Mouse (Mus musculus) left cerebral cortex, adult 18-20 months (tissue): ENCODE results near the gene Rab42. TPM values are rescaled to one million over a fixed set of nuclear protein-coding genes. Genes with fewer than 3 reads are reported as not detected.

ENCODE experiments used
- DNase-seq, 2 experiments: peaks; one replicate each; pipeline ENCODE4 v3.0.0; 2021 to 2022; ENCODE audit warnings: low spot score in 2 of 2, mixed read lengths in 1 of 2
- total RNA-seq, 2 experiments: library from RNA; stranded (reverse); gene quantifications; 2 replicates each; pipeline ENCODE4 v1.2.3; 2021

The Rab42 gene
- total RNA-seq, 2 experiments from 2014 or later, result 1.9 to 2.7 TPM

DNA sequence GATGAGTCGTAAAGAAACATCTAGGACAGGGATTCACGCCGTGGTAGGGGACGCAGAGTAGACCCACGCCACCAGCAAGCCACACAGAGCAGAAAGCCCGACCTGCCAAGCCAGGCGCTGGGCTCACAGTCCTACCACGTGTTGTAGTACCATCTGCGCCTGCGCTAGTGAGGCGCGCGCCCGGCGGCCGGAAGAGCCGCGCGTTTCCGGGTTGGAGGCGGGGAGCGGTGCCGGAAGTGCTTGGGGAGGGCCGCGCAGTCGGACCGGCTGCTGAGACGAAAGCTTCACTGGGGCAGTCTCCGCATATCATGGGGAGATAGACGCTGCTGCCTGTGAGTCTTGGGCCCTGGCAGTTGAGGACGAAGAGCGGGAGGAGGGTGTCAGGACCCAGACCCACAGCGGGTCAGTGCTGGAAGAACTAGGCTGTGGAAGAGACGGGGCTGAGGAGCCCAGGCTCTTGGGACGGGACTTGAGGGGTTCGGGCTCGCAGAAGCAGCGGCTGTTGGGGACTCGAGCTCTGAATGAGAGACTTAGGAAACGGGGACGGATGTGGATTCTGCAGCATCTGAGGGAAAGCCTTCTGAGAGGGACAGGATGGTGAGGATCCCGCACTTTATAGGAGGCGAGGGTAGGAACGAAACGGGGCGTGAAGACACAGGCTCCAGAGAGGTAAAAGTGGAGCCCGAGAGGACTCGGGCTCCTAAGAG is 28.9 kb downstream of the Rab42 start, which contains the start of gene Taf12:
Gene Taf12 (plus strand): TSS at position 220 of the 707 bp plus-strand sequence.
- peak; percentile 88 to 93 for DNase-seq

DNA sequence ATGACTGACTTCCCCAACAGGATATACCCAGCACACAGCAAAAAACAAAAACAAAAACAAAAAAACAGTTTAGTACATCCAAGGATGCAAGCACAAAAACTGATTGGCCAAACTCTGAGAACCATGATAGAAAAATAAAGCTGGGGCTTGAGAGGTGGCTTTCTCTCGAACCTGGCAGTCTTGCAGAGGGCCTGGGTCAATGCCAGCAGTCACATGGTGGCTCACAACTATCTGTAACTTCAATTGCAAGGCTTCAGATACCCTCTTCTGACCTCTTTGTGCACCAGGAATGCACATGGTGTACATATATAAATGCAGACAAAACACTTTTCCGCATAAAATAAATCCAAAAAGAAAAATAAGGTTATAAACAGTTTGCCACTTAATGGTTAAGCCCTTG is 30.0 kb downstream of the Rab42 start:
- no peak for DNase-seq

DNA sequence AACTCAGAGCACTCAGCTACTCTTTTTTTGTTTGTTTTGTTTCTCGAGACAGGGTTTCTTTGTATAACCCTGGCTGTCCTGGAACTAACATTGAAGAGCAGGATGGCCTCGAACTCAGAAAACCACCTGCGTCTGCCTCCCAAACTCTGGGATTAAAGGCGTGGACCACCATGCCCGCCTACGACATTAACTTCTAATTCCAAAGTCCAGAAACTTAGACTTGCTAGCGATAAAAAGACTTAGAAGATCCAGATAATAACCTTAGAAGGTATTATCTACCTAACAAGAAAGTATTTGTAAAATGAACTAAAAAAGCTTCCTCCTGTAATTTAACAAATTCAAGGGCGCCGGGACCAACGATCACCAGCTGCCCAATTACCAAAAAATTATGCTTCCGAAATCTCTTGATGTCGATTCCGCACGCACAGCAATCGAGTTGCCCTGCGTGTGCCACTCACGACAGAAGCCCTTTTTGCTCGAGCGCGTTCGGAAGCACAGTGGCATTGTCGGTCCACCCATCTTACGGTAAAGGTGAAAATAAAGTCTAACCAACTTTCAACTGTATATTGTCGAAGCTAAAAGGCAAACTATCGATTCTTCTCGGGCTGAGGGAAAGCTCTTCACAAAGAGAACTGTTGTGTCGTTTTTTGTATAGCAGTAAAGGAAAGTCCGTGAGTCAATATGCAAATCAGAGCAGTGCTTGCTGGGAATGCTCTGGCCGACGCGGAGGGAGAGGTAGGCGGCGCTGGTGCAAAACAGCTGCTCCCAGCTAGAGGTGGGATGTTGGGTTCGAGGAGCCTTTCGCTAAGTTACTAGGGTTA is 33.2 kb downstream of the Rab42 start:
- DNase-seq, result peak; percentile 79 to 86

DNA sequence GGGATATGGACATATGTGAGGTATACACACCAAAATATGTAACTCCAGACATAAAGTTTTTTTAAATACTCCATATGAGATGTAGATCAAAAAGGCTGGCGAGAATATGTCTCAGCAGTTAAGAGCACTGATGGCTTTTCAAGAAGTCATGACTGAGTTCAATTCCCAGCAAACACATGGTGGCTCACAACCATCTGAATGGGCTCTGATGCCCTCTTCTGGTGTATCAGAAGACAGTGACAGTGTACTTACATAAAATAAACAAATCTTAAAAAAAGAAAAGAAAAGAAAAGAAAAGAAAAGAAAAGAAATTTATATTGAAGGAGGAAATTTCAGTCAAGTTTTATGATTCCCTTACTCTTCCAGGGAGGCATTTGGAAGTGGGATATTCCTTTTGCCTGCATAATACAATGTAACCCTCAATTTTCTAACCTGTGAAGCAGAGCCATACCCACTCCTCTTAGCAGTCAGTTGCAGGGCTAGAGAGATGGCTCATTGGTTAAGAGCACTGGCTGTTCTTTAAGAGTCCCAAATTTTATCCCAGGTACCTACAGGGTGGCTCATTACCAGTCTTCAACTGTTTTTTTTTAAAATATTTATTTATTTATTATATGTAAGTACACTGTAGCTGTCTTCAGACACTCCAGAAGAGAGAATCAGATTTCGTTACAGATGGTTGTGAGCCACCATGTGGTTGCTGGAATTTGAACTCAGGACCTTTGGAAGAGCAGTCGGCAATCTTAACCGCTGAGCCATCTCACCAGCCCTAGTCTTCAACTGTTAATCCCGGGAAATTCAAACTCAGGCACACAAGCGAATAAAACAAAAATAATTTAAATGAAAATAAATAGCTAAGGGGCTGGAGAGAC is 34.1 kb downstream of the Rab42 start:
- no peak for DNase-seq

DNA sequence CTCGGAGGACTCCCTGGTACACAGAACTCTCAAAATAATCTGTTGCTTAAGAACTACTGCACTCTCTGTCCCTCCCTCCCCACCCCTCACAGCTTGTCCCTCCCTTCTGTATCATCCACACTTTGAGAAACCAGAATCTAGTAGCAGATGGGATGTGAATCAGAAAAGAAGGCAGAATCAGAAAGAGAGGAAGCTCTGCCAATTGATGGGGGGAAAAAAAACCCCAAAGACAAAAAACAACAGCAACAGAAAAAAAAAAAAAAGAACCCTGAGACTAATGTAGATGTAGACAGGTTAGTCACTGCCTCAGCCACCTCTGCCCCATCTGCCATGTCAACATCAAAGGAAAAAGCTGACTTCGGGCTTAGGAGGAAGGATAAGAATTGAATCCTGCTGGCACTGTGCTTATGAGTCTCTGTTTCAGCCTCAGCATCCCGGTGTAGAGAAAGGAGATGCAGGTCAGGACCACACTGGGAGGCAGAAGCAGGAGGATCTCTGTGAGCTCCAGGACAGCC is 36.3 kb downstream of the Rab42 start:
- peak in 1 of 2 experiments; percentile 15 for DNase-seq

DNA sequence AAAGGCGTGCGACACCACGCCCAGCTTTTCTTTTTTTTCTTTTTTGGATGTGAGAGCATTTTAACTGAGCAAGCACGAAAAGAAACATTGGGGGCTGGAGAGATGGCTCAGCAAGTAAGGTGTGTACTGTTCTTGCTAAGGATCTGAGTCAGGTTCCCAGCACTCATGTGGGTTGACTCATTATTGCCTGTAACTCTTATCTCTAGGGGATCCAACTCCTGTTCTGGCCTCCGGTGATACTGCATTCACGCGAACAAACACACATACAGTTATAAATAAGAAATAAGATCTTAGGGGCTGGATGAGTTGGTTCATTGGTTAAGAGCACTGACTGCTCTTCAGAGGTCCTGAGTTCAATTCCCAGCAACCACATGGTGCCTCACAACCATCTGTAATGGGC is 39.9 kb downstream of the Rab42 start:
- no peak for DNase-seq

DNA sequence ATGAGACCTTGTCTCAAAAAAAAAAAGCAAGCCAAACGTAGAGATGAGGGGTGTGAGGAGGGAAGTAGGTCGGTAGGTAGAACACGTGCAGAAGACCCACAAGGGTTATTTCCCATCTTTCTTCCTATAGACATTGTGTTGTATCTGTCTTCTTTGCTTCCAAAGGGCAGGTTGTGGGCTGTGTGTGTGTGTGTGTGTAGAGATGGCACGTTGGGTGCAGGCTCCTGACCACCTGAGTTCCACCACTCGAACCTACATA is 40.9 kb downstream of the Rab42 start:
- no peak for DNase-seq

DNA sequence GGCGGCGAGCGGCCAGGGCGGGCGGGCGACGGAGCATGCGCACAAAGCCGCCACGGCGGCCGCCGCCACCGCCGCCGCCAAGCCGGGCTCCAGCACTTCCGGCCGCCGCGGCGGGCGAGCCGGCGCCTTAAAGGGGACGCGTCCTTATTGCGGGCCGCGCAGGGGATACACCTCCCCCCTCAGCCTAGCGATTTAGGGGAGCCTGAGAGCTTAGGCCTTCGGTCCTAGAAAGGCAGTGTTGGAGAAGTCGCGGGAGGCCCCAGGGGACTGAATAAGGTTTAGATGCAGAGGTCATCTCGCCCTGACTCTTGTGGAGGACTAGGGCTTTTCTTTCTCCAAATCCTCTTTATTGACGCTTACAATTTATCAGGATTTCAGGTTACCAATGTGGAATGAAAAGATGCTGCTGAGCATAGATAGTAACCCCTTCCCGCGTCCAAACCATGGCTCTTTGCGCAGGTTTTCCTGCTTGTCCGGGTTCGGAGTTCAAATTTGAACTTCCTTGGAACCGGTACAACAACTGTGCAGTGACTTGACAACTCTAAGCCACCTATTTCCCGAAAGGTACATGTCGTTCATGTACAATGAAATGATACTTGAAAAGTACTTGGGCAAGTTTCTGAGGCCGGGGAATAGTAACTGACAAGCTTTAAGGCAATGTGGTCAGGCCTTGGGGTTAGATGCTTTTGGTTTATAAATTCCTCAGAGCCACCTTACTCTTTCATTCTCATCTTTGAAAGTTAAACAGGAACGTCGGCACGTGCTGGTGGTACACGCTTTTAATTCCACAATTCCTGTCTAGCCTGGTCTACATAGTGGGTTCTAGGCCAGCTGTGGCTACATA is 41.4 kb downstream of the Rab42 start, which contains the start of gene Gmeb1:
Gene Gmeb1 (minus strand): TSS at position 89 of the 844 bp plus-strand sequence.
- peak; percentile 76 to 79 for DNase-seq

DNA sequence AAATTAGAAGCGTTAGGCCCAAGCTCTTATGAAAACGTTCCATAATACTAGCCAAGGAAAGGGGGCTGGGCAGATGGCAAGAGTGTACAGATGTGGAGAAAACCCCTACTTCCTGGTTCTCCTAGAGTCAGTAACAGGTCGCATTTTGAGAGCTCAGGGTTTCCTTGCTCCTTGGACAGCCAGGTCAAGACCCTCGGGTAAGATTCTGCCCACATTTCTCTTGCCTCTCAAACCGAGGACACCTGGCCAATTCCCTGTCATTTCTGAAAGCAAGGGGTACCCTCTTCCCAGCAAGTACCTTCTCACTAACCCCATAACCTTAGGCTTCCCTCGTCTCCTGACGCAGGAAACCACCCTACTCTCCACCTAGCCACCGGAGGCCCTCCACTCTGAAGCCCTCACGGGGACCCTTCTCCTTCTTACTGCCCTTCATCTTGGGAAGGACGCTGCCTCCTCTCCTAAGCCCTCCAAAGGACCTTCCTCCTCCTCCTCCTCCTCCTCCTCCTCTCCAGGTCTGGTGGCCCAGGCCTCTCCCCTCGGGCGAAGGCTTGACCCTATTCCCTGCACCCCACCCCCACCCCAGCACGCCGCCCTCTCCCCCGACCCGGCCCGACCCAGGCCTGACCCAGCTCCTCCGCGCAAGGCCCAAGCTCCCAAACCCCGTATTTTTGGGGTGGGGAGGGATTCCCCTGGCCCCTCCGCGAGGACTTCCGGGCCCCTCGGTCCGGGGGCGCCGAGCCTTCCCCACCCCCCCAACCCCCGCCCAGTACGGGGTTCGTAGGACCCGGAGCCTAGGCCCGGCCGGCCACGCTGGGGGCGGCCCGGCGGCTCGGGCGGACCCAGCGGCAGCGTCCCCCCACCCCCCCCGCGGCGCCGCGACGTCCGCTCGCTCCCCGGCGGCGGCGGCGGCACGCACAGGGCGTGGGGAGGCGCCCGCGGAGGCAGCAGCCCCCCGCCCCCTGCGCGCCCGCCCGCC is 42.5 kb downstream of the Rab42 start:
- DNase-seq, result peak; percentile 14 to 38

DNA sequence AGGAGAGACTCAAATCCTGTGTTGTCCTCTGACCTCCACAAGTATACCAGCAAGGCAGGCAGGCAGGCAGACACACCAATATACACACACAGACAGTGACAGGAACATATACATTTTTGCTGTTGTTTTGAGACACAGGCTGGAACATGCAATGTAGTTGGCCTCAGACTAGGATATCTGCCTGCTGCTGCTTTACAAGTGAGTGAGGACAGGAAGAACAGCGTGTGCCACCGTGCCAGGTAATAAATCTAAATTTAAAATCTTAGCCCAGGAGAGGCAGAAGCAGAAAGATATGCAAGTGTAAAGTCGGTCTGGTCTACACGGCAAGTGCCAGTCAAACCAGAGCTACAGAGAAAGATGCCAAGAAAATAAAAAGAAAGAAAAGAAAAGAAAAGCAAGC is 43.9 kb downstream of the Rab42 start:
- no peak for DNase-seq

DNA sequence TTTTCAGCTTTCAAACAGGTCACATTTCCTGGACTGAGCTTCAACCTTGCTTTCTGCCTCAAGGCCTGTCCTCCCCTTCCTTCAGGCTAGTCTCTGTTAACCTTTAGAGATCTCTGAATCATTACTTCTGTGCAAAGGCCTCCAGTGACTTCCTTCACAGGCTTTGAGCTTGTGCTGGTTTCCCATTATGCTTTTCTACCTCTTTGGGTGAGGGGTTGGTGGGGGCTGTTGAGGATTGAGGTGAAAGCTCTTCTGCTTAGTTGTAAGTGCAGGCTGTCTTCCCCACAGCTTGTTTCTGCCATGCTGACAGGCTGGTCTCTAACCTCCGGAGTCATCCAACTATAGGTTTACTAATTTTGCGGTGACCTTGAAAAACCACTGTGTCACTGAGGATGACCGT is 46.8 kb downstream of the Rab42 start:
- DNase-seq, result no peak

DNA sequence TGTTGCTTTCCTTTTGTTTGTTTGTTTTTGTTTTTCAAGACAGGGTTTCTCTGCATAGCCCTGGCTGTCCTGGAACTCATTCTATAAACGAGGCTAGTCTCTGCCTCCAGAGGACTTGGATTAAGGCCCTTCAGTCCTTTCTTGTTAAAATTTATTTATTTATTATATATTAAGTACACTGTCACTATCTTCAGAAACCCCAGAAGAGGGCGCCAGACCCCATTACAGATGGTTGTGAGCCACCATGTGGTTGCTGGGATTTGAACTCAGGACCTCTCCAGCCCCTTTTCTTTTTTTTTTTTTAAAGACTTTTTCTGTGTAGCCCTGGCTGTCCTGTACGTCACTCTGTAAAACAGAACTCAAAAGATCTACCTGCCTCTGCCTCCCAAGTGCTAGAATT is 48.2 kb downstream of the Rab42 start:
- DNase-seq, result no peak

DNA sequence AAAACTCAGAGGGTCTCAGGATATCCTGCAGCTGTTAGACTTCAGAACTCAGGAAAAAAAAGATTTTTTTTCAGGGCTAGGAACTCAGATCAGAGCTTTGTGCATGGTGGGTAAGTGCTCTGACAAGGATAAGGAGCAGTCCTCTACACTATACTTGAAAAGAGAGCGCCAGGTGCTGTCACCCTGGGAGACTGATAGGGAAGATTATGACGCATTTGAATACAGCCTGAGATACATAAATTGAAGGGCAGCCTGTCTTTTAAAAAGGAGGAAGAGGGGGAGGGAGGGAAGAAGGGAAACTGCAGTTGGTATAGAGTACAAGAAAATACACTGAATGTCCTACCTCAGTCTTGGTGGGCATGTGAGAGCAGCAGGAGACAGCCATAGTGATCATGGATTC is 49.6 kb downstream of the Rab42 start:
- DNase-seq, result no peak

DNA sequence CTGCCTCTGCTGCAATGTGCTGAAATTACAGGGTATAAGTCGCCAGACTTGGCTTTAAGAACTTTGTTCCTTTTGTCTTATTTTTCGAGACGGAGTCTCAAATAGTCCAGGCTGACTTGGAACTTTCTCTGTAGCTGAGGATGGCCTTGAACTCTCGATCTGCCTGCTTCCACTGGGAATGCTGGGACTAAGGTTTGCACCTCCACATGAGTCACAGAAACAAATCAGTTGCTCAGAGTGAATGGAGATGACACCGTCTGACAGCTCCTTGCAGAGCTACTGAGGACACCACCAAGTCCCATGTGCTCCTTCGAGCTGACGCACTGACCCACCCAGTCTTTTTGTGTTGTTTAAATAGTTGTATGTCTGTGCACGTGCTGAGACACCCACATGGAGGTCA is 50.1 kb downstream of the Rab42 start:
- no peak for DNase-seq

Other genes starting within 250 kb of the Rab42 start
- gene Gm10300, start 228.7 kb downstream of the Rab42 start, total RNA-seq, result not detected
- 10 to 100 TPM; 39.0 TPM for gene Epb41, start 228.1 kb downstream of the Rab42 start, total RNA-seq
- 10 to 100 TPM; 21.6 TPM for gene Oprd1, start 158.9 kb downstream of the Rab42 start, total RNA-seq
- gene Ythdf2, start 91.1 kb downstream of the Rab42 start, total RNA-seq, result 10 to 100 TPM; 45.0 to 48.1 TPM
- 10 to 100 TPM; 22.1 to 22.8 TPM for gene Gmeb1, start 41.8 kb downstream of the Rab42 start, total RNA-seq
- gene Taf12, start 29.0 kb downstream of the Rab42 start, total RNA-seq, result 10 to 100 TPM; 23.1 to 24.5 TPM
- 10 to 100 TPM; 24.3 to 26.2 TPM for gene Trnau1ap, start 26.2 kb upstream of the Rab42 start, total RNA-seq
- 10 to 100 TPM; 11.6 to 13.2 TPM for gene Rcc1, start 50.2 kb upstream of the Rab42 start, total RNA-seq
- gene Phactr4, start 119.1 kb upstream of the Rab42 start, total RNA-seq, result 10 to 100 TPM; 10.3 to 11.8 TPM
- 10 to 100 TPM in 1 of 2 experiments, 1 to 10 TPM in 1; 9.7 to 10.7 TPM for gene Med18, start 160.5 kb upstream of the Rab42 start, total RNA-seq
- gene Sesn2, start 207.1 kb upstream of the Rab42 start, total RNA-seq, result 10 to 100 TPM; 10.6 to 11.4 TPM
- 100 to 1,000 TPM; 462 to 494 TPM for gene Atpif1, start 230.3 kb upstream of the Rab42 start, total RNA-seq
- 10 to 100 TPM; 85.4 to 90.8 TPM for gene Dnajc8, start 232.2 kb upstream of the Rab42 start, total RNA-seq